Mouse (Mus musculus): ENCODE measurements at regions not wholly inside any gene's neighbourhood (a gene's known extent, or its start where the extent isn't known, plus 50 kb on each side); places are given as distances from the start of the nearest gene placed in this dataset.
"Not testable (repeated sequence)": the region's sequence is repeated elsewhere in the genome, so short reads cannot be mapped to it uniquely, and the experiment has no call there.

DNA sequence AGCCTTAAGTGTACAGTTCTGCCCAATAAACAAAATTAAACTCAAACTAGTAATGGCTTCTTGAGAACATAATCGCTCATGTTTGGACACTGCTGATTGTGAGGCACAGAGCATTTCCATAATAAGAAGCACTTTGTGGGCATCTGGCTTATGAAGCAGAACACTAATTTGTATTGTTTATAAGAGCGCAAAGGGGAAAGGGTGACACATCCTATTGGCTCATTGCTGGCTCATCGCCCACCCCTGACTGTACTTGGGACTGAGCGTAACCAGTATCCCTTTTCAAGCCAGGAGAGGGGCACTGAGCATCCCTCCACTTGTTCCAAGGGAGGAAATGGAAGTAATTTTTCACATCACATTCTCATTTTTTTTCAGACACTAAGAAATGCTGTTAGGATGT is 288.0 kb downstream of the Sfmbt2 start:
- no peak for ATAC-seq (replicated peaks; ENCODE audit: low read depth, poor library complexity, severe bottlenecking)

DNA sequence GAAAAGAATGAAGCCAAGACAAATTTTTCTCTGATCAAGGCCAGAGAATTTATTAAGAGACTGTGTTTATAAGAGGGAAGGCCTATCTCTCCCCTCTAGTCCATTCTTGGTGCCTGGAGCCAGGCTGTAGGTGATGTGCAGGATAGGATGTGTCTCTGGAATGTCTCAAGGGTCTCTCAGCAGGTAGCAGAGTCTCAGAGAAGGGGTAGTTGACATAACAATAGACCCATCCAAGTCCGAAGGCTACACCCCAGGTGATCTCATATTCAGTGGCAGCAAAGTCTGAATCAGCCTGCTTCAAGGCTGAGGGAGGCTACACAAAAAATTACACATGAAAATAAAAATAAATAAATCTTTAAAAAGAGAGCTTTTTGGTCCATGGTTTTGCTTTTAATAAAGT is 297.6 kb downstream of the Sfmbt2 start:
- not testable (repeated sequence) for ATAC-seq (replicated peaks; ENCODE audit: low read depth, poor library complexity, severe bottlenecking)

DNA sequence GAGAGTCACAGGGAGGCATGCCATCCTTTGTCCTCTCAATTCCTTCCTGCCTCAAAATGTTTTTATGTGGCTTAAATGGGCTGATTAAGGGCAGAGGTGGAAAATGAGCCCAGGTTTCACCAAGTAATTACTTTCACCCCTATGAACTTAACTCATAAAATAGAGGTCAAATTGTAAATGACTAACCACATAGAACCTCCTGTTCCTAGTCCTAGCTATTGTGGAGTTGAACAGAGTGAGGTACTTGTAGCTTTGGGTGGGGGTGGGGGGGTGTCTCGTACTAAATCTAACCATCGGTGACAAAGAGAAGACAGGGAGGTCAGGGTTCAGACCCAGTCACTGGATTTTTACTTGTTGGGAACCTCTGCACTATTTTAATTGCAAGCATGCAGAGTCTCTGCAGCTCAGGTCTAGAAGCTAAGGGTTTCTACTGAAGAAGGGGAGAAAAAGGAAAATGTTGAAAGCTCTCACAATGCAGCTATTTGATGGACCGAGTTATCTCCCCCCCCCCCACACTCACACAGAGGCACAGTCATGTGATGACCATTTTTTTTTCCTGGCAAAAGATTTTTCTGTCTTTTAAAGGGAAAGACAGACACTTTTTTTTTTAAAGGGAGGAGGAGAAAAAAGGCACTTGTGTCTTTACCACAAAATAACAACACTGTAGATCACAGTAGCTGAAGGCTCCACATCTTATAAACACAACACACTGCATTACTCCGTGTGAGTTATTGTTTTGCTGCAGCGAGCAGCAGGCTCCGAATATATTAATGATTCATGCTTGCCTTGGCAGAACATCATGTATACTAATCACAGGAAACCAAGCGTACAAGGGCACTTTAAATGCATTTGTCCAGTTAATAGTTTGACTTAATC is 300.4 kb downstream of the Sfmbt2 start:
- ATAC-seq (replicated peaks; ENCODE audit: low read depth, poor library complexity, severe bottlenecking) = no peak

DNA sequence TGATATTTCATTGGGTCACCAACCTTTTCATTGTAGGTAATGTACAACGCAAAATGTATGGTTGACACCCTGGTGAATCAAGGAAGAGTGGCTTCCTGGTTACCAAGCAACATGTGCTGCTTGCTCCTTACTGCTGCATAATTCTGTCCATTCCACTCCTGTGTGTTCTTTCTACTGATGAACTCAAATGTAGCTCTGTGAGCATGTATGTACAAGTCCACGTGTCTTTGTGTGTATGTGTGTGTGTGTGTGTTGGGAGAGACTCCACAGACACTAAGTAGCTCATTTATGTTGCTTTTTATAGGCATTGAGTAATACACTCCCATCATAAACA is 301.0 kb downstream of the Sfmbt2 start:
- no peak for ATAC-seq (replicated peaks; ENCODE audit: low read depth, poor library complexity, severe bottlenecking)

DNA sequence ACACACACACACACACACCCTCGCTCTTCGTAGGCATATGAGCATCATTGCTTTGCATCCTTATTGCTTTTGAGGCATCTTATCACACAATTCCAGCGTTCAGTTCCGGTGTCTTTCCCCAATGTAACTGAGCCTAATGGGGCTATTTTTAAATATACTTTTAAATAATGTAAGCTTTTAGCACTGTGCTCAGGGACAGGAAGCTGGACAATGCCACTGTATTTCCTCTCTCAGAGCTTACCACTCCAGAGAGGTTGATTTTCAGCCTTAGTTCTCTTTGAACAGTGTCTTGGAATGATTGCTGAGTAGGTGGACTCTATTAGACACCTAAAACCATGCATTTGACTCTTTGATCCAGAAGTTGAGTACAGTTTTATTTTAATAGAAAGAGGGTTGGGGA is 301.9 kb downstream of the Sfmbt2 start:
- no peak for ATAC-seq (replicated peaks; ENCODE audit: low read depth, poor library complexity, severe bottlenecking)

DNA sequence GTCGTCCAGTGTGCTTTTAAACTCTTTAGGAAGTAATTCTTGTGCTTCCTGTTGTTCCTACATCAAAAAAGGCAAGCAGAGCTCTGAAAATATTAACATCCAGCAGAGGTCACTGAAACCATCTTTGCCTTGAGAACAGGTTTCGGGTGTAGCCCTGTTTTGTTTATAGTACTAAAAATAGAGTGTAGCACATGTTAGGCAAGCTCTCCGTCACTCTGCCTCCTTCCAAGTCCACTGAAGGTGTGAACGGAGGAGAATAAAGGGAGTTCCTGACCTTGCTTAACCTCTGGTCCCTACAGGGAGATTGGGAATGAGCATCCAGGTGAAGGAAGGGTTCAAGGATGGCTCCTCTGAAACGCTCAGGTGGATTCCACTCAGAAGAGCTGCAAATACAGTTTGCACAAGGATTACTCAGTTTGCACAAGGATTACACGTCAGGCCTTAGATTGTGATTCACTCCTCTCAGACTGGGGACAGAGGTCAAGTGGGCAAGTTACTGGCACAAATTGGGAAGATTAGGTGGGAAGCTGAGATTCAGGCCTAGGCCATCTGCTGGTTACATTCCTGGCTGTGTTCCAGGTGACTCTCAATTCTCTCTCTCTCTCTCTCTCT is 304.5 kb downstream of the Sfmbt2 start:
- no peak for ATAC-seq (replicated peaks; ENCODE audit: low read depth, poor library complexity, severe bottlenecking)

DNA sequence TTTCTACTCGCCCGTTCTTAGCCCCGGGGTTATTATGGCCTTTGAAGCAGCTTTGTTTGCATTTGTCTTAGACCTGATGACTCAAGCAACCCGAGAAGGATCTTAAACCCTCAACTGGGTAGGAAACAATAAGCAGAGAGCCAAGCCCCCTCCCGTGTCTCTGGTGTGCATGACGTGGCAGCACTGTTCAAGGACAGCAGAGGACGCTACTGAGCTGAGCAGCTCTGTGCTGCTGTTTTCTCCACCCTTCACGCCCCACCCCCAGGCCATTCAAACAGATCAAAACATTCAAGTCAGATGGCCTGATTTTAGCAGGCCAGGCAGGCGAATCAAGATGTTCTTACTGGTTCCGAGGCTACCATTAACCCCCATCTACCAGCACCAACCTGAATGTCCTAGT is 331.1 kb downstream of the Sfmbt2 start:
- no peak for ATAC-seq (replicated peaks; ENCODE audit: low read depth, poor library complexity, severe bottlenecking)

DNA sequence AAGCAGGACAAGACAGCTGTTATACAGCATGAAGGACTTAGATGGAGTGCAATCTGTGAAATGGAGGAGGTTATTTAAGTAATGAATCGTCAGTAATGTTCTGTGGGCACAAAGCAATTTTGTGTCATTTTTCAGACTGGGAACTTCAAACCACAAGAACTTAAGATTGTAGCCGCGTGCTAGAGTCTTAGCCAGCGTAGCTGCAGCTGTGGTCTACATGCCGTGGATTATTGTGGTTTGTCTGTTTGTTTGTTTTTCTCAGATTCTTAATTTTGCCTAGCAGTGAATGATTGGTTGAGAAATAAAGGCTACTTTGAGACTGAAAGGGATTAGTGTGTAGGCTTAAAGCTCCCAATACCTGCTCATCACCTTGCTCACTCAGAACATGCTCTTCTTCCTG is 348.1 kb downstream of the Sfmbt2 start:
- no peak for ATAC-seq (replicated peaks; ENCODE audit: low read depth, poor library complexity, severe bottlenecking)

DNA sequence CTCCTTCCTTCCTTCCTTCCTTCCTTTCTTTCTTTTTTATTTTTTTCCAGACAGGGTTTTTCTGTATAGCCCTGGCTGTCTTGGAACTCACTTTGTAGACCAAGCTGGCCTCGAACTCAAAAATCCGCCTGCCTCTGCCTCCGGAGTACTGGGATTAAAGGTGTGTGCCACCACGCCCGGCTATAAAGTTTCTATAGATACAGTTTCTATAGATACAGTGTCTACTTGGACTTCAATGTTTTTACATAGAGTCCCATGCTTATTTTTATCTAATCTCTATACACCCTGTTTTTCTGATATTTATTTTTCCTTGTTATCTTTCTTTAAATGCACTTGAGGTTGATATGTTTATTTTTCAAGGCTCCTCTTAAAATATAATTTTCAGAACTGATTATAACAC is 364.0 kb downstream of the Sfmbt2 start:
- not testable (repeated sequence) for ATAC-seq (replicated peaks; ENCODE audit: low read depth, poor library complexity, severe bottlenecking)

DNA sequence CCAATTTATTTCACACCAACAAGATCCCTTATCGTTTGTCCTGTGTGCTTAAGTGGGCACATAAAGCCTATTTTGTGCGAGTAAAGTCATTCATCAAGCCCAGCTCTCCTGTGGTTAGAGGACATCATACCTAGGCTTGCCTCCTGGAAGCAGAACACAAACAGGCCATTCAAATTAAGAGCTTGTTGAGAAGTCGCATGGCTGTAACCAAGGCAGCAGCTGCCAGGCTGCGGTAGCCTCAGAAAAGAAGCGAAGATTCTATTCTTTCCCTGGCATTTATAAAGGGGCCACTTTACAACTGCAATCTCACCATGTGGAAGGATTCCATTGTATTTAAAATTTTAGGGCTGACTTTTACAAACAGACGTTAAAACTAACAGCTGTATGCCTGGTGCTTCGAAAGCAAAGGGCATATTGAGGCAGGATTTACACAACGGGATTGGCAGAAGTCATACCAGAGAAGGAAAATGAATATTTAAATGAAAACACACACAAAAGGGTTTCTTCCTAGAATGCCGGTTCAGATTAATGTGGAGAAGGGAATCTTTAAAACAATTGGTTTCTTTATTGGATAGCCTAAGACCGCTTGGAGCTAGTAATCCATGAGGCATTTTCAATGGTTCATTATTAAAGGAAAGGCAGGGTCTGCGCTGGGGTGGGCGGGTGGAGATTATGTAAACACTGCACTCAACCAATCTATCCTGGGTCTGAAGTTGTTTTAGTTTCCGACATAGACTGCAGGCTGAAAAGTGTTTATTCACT is 366.6 kb downstream of the Sfmbt2 start:
- ATAC-seq (replicated peaks; ENCODE audit: low read depth, poor library complexity, severe bottlenecking) = no peak

DNA sequence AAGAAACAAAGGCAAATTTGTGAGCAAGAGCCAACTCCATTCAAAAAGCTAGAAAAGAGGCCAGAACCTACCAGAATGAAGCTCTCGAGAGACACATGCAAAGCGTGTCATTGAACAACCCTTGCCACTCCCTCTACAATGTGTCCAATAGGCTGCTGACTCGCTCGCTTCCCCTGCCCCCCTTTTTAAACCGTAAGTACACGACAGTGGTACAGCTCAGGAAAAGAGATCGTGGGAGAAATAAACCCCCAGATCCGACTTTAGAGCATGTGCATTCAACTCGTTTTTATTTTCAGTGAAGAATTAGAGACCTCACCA is 367.1 kb downstream of the Sfmbt2 start:
- ATAC-seq (replicated peaks; ENCODE audit: low read depth, poor library complexity, severe bottlenecking) = 0 out of 2 replicates have a peak, but pooled peaks have one; percentile 39

DNA sequence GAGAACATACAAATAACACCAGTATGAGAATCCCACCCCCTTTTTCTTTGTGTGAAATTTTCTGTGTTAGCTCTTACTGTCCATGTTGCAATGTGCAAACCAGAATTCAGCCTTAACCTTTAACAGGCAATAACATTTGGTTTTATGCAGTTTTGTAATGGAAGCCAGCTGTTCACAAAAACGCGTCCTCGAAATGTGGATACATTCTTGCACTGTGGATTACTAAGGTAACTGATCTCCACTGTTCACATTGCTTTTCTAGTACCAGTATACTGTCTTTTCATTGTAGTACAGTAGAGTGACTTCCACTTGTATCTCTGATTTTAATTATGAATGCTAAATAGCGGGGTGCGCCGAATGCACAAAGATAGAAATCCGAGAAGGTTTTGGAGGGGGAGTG is 374.8 kb downstream of the Sfmbt2 start:
- no peak for ATAC-seq (replicated peaks; ENCODE audit: low read depth, poor library complexity, severe bottlenecking)

DNA sequence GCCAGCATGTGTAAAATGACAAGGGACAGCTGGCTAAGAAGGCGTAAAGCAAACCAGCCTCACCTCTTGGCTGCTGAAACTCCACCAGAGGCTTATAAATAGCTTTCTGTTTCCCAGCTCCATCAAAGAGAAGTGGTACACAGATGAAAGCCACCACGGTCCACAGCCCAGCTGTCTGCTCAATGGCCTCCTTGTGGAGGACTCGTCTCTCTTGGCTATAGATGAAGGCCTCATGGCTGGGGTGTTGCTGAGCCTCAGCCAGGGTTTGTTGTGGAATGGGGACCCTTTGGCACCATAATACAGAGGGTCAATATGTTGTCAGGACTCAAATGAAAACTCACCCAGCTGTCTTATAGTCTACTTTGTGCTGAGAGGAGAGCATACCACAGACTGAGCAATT is 385.1 kb downstream of the Sfmbt2 start:
- no peak for ATAC-seq (replicated peaks; ENCODE audit: low read depth, poor library complexity, severe bottlenecking)

DNA sequence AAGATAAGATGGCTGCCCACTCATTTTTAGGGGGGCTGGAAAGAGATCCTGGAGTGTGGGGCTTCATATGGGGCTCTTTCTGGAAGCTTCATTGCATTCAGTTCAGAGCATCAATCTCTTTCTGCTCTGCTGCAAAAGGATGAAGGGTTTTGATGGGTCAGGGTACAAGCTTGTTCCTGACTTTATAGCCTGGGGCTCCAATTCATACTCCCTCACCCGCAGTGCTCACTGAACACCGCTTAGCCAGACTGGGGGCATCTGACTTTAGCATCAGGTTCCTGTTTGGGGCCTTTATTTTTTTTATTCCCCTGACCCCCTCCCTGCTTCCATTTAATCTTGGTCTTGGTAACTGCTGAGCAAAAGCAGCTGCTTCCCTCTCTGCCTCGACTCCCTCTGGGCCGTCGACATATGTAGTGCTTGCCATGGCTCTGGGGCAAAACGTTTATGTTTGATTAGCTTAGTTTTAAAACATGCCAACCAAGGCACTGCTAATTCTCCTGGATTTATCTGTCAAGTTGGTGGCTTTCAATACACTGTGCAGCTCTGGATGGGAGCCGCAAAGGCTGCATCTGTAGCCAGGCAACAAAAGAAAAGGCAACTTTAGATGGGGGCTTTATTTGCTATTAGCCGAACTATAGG is 387.0 kb downstream of the Sfmbt2 start:
- ATAC-seq (replicated peaks; ENCODE audit: low read depth, poor library complexity, severe bottlenecking) = no peak

DNA sequence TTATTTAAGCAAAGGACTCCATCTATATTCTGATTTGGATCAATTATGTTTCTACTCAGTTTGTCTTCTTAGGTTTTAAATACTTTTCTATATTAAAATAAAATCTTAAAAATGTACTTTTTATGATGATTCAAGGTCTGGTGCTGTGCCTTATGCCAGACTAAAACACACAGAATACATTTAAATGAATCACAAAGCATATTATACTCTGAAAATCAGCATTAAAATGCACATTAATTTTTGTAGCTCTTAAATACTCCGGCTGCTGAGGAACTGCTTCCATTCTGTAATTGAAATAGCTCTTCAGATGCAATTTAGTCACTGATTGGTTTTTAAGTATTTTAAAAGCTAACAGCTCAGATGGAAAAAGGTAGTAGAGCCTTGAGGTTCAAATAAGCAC is 387.6 kb downstream of the Sfmbt2 start:
- ATAC-seq (replicated peaks; ENCODE audit: low read depth, poor library complexity, severe bottlenecking) = no peak

DNA sequence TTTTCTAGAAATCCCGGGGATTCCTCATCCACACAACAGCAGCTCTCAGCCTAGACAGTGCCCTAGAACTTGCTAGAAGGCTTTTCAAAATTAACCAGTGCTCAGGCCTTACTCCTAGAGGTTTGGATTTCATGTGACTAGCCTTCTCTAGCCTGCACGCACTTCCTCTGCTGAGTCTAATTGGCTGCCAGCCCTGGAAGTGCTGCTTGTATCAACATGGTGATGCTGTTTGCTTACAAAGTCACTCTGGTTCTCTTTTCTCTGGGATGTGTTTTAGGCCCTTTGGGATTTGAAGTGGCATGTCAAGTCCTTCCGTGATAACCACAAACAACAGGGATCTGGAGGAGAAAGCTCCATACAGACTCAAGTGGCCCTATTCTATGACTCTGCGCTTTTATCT is 391.9 kb downstream of the Sfmbt2 start:
- ATAC-seq (replicated peaks; ENCODE audit: low read depth, poor library complexity, severe bottlenecking) = no peak

DNA sequence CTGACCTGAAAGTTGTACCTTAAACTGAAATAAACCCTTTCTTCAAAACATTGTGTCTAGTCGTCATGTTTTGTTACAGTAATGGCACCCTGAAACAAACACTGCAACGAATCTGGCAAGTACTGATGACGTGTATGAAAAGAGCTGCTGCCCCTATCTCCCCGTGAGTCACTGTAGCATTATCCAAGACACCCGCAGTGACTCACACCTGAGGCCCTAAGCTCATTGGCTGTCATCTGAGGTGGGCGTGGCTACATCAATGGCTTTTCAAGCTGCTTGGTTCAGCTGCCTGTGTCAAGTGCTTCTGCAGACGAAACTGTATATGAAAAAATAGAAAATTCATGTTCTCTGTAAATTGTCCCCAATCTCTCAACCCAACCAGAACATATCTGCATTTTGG is 388.8 kb upstream of the Prkcq start:
- ATAC-seq (replicated peaks; ENCODE audit: low read depth, poor library complexity, severe bottlenecking) = no peak

DNA sequence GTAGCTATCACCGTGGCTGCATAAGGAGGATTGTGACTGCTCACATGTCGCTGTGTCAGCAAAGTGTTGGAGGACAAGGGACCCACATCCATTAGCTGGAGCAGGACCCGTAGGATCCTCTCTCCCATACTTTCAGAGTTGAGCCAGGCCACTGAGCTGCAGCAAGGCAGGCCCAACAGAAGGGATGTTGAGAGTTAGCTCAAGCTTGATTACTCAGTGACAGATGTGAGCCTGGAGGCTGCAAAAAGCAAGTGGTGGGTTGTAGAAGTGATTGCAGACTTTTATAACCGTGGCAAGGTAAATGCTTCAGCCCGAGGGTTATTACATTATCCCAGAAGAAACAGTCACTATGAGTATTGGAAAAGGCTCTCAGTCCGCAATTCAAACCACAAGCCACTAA is 388.3 kb upstream of the Prkcq start:
- ATAC-seq (replicated peaks; ENCODE audit: low read depth, poor library complexity, severe bottlenecking) = no peak

DNA sequence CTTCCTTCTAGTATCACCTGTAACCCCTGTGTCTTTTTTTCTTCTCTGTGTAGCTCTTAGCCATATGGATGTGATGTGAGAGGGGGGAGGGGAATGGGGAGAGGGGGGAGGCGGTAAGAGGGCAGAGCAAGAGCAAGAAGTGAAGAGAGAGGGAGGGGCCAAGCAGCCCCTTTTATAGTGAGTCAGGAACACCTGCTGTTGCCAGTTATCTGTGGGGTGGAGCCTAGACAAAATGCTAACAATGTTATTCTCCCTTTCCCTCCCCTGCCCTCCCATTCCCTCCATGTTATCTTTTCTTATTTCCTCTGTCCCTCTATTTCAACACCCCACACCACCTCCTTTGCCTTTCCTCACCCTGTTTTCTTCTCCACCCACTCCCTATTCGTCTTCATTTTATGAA is 387.6 kb upstream of the Prkcq start:
- no peak for ATAC-seq (replicated peaks; ENCODE audit: low read depth, poor library complexity, severe bottlenecking)

DNA sequence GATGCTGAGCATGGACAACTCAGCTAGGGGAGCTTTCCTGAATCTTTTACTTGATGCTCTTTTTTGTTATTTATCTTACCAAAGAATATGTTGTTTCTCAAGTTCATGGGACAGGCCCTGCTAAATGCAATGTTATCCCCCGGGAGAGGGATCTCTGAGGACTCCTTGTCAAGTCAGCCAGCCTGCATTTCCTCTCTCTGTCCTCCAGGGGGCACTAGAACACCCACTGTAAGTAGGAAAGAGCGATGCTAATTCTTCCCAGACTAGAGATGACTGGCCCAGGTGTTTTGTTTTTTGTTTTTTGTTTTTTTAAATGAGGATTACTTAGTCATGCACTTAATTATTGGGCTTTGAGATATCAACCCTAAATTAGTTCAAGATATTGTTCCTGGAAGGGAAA is 386.8 kb upstream of the Prkcq start:
- ATAC-seq (replicated peaks; ENCODE audit: low read depth, poor library complexity, severe bottlenecking) = peak; percentile 87

DNA sequence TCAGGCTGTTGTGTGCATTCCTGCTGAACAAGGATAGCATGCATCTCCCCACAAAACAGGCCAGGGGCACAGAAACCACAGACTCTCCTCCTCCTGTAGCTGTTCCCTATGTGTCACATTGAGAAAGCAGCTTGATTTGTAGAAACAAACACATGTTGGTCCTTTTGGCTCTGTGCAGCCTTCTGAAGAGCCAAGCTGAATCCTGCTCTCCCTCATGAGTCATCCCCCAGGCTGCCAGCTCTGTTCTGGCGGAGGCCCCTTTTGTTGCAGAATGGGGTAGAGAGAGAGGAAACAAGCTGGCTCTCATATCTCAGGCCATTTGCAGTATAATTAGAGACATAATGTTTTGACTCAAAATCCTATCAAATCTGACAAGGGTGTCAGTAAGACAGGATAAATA is 383.4 kb upstream of the Prkcq start:
- no peak for ATAC-seq (replicated peaks; ENCODE audit: low read depth, poor library complexity, severe bottlenecking)

All from common myeloid progenitor, adult 5-6 weeks (primary cell).